Mouse (Mus musculus) brain, embryonic 14.5 days (tissue): ENCODE measurements around the gene Flywch1.
A peak's percentile ranks its signal among the peaks of the same experiment; 100 is the strongest.

ENCODE experiments used
- CTCF ChIP-seq: fragments of 200-500 bp; IDR thresholded peaks from 2 replicates; pipeline ENCODE4 v1.5.1; 2012; ENCODE audit warnings: inconsistent platforms, mild to moderate bottlenecking, moderate library complexity, borderline replicate concordance; ENCODE audit not compliant: insufficient read depth, insufficient read length; ENCODE audit errors: extremely low read depth
- POLR2A ChIP-seq: fragments of 200-500 bp; IDR thresholded peaks from 2 replicates; pipeline ENCODE4 v1.6.1; 2012; ENCODE audit warnings: mild to moderate bottlenecking, inconsistent platforms, borderline replicate concordance; ENCODE audit not compliant: poor library complexity, insufficient read depth, insufficient read length, severe bottlenecking; ENCODE audit errors: extremely low read depth

GRCm38 (mm10) chr17:23802746-23803365 is 31.5 kb upstream of the Flywch1 start:
- peak; percentile 94 for TF ChIP-seq POLR2A
- no peak for TF ChIP-seq CTCF
